ENCODE assay signal across 7 mouse cellular contexts in genomic region chr16:97751884-97752283, GRCm38 (mm10). TPM values are rescaled to one million over a fixed set of nuclear protein-coding genes. Genes with fewer than 3 reads are reported as not detected.
DNase-seq lines count a peak whose midpoint lies in the region; ATAC-seq and TF ChIP-seq lines count a peak whose summit lies in the region.

No protein-coding gene starts in this region.

- H3K4me1 ChIP-seq in heart, postnatal 0 days (ENCODE audit: control insufficient read depth, insufficient read depth), result no peaks in the 10 kb centered on the region; the same call in 1 of the 2 replicates
- peaks cover 9% of the 10 kb centered on the region for H3K4me1 ChIP-seq in lung, adult 2 months (ENCODE audit: control insufficient read depth, insufficient read depth, low read length)

- H3K36me3 ChIP-seq in heart, postnatal 0 days (replicated peaks; ENCODE audit: control insufficient read depth, insufficient read depth, low read length), result no peaks in the 10 kb centered on the region

- no peak overlapping the region for H3K9ac ChIP-seq in heart, postnatal 0 days (replicated peaks; ENCODE audit: low read depth, low read length)

- H3K27ac ChIP-seq in heart, postnatal 0 days (ENCODE audit: low read depth), result no peak overlapping the region

- DNase-seq in 3T3-L1 (ENCODE audit: low read depth, low spot score), result peak; percentile 69
- DNase-seq in adipocyte (ENCODE audit: low spot score), result peak; percentile 97
- DNase-seq in heart, postnatal 0 days (ENCODE audit: low spot score), result peak; percentile 36
- peak; percentile 74 for DNase-seq in lung, adult 2 months
- DNase-seq in natural killer cell, adult 2 months (ENCODE audit: low spot score in 2 of 2), result no peak
- DNase-seq in retina, embryonic 14.5 days (ENCODE audit: low spot score), result no peak
- no peak for DNase-seq in cerebellum, adult 9-11 months

- WGBS in heart, postnatal 0 days, result 59% methylated on average over 8 of the region's 8 CpGs
- WGBS in lung, adult 2 months, result 21% methylated on average over 8 of the region's 8 CpGs

- no peak for TF ChIP-seq EP300 in heart, postnatal 0 days (IDR thresholded peaks at IDR 0.05; ENCODE audit: low read depth)

- TF ChIP-seq CTCF in heart, postnatal 0 days (IDR thresholded peaks at IDR 0.05; ENCODE audit: low read depth), result no peak
- TF ChIP-seq CTCF in lung, adult 2 months (IDR thresholded peaks at IDR 0.05; ENCODE audit: insufficient read depth, low read length), result no peak

- no peak overlapping the region for H3K4me3 ChIP-seq in heart, postnatal 0 days (ENCODE audit: low read depth, low read length)
- no peak overlapping the region for H3K4me3 ChIP-seq in lung, adult 2 months (replicated peaks; ENCODE audit: extremely low read depth, low read depth, low read length)

- H3K9me3 ChIP-seq in heart, postnatal 0 days (replicated peaks; ENCODE audit: control insufficient read depth, low read length), result no peaks in the 10 kb centered on the region

- TF ChIP-seq POLR2A in lung, adult 2 months (IDR thresholded peaks at IDR 0.05; ENCODE audit: borderline replicate concordance, extremely low read depth, low read depth, low read length), result no peak

- H3K4me2 ChIP-seq in heart, postnatal 0 days (ENCODE audit: low read depth, low read length), result no peak overlapping the region

- H3K27me3 ChIP-seq in heart, postnatal 0 days (ENCODE audit: control insufficient read depth, insufficient read depth, low read length), result no peaks in the 10 kb centered on the region

- ATAC-seq in heart, postnatal 0 days (ENCODE audit: insufficient read depth, low read depth), result peak; percentile 73; the same call in 1 of the 2 replicates

RNA-seq across cellular contexts. Expression of gene Ripk4, which starts 11.7 kb away (rescaled TPM):
- 3.2 and 4.3 TPM in 2 replicates for total RNA-seq in heart, postnatal 0 days (2014; rRNA removed; ENCODE audit: low replicate concordance)
- 1.1 and 1.3 TPM in 2 replicates for polyA plus RNA-seq in heart, postnatal 0 days (2015; fragmentation: Nextera tagmentation; extraction: Ambion mirVana)
- 15.5 and 16.7 TPM in 2 replicates for polyA plus RNA-seq in lung, adult 2 months (2012; rRNA removed)

Comparison
In these comparisons a context has a peak if more than half of its experiments do, and no peak if none do; other contexts are left out.
1. DNase-seq: peak in 3T3-L1 (single experiment), adipocyte (single experiment), heart, postnatal 0 days (single experiment) and lung, adult 2 months (single experiment); none in natural killer cell, adult 2 months (0 of 2), retina, embryonic 14.5 days (single experiment) and cerebellum, adult 9-11 months (single experiment).